Mouse (Mus musculus): Measurements from ENCODE around the gene Fam83d.
A peak's percentile ranks its signal among the peaks of the same experiment; 100 is the strongest.
"Not testable (repeated sequence)": the region's sequence is repeated elsewhere in the genome, so short reads cannot be mapped to it uniquely, and the experiment has no call there.

The Fam83d gene

GRCm38 (mm10) chr2:158767742-158768339, at the start of gene Fam83d:
TSS of gene Fam83d (plus strand) at chr2:158768093.
- peak; percentile 52 for DNase-seq (ENCODE audit: low read depth, low spot score)

GRCm38 (mm10) chr2:158718816-158719549, 48.9 kb upstream of the Fam83d start:
- no peak for DNase-seq (ENCODE audit: low read depth, low spot score)

GRCm38 (mm10) chr2:158720715-158721370, 47.0 kb upstream of the Fam83d start:
- no peak for DNase-seq (ENCODE audit: low read depth, low spot score)

- no peak for DNase-seq (ENCODE audit: low read depth, low spot score)
Measured at GRCm38 (mm10) chr2:158721481-158721880, 46.4 kb upstream of the Fam83d start.

GRCm38 (mm10) chr2:158722135-158722534, 45.8 kb upstream of the Fam83d start:
- no peak for DNase-seq (ENCODE audit: low read depth, low spot score)

- no peak for DNase-seq (ENCODE audit: low read depth, low spot score)
Measured at GRCm38 (mm10) chr2:158722991-158723551, 44.8 kb upstream of the Fam83d start.

- no peak for DNase-seq (ENCODE audit: low read depth, low spot score)
Measured at GRCm38 (mm10) chr2:158723806-158724205, 44.1 kb upstream of the Fam83d start.

GRCm38 (mm10) chr2:158726252-158726651, 41.6 kb upstream of the Fam83d start:
- DNase-seq (ENCODE audit: low read depth, low spot score): no peak

- DNase-seq (ENCODE audit: low read depth, low spot score): no peak
Measured at GRCm38 (mm10) chr2:158728061-158728815, 39.7 kb upstream of the Fam83d start.

- DNase-seq (ENCODE audit: low read depth, low spot score): no peak
Measured at GRCm38 (mm10) chr2:158730896-158731295, 37.0 kb upstream of the Fam83d start.

- DNase-seq (ENCODE audit: low read depth, low spot score): no peak
Measured at GRCm38 (mm10) chr2:158732521-158732920, 35.4 kb upstream of the Fam83d start.

- no peak for DNase-seq (ENCODE audit: low read depth, low spot score)
Measured at GRCm38 (mm10) chr2:158733136-158733535, 34.8 kb upstream of the Fam83d start.

GRCm38 (mm10) chr2:158733914-158734313, 34.0 kb upstream of the Fam83d start:
- DNase-seq (ENCODE audit: low read depth, low spot score): no peak

- DNase-seq (ENCODE audit: low read depth, low spot score): no peak
Measured at GRCm38 (mm10) chr2:158734500-158735152, 33.3 kb upstream of the Fam83d start.

GRCm38 (mm10) chr2:158735340-158735739, 32.6 kb upstream of the Fam83d start:
- DNase-seq (ENCODE audit: low read depth, low spot score): no peak

GRCm38 (mm10) chr2:158736247-158736646, 31.6 kb upstream of the Fam83d start:
- not testable (repeated sequence) for DNase-seq (ENCODE audit: low read depth, low spot score)

- DNase-seq (ENCODE audit: low read depth, low spot score): no peak
Measured at GRCm38 (mm10) chr2:158738591-158738990, 29.3 kb upstream of the Fam83d start.

- no peak for DNase-seq (ENCODE audit: low read depth, low spot score)
Measured at GRCm38 (mm10) chr2:158739113-158739512, 28.8 kb upstream of the Fam83d start.

GRCm38 (mm10) chr2:158741011-158741501, 26.8 kb upstream of the Fam83d start:
- no peak for DNase-seq (ENCODE audit: low read depth, low spot score)

GRCm38 (mm10) chr2:158742431-158742830, 25.5 kb upstream of the Fam83d start:
- DNase-seq (ENCODE audit: low read depth, low spot score): no peak
